Mouse (Mus musculus) CD4-positive naive resting alpha-beta T cell, adult 76 days (primary cell): ENCODE measurements around the gene Ndufb8. TPM values are rescaled to one million over a fixed set of nuclear protein-coding genes. Genes with fewer than 3 reads are reported as not detected.

Experiments used
- total RNA-seq: library from RNA; stranded (reverse); gene quantifications from one replicate; pipeline ENCODE4 v1.2.4, GENCODE M21; 2023

Ndufb8 gene
- total RNA-seq, result 103 TPM

DNA sequence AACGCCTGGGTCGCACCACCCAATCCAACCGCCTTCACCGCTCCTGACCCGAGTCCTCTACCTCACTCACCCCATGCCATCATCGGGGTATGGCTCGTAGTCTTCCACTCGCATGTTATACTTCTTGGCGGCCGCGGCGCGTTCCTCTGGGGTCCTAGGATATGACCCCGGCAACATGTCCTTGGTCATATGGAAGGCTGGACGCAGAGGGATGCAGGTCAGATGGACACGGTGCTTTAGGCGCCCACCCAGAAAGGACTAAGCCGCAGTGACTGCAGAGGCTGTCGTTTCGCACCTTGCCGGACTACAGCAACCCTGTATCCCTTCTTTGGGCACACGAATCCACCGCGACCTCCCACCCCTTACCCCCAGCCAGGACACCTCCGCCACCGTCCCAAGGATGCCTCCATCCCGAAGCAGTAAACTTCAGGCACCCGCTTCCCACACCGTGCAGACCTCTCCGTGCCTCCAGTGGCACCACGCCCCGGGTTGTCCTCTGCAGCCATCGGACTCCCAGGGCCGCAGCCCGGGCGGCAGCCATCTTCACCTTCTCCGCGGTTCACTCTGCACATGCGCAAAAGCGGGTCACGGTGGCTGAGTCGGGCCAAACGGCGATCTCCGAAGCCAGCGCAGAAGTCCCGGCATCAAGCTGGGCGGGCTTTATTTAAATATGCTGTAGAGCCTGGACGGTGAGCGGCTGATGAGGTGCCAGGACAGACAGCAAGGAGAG is at the start of gene Ndufb8:
Gene Ndufb8 (minus strand): TSS at position 580 of the 730 bp plus-strand sequence.

DNA sequence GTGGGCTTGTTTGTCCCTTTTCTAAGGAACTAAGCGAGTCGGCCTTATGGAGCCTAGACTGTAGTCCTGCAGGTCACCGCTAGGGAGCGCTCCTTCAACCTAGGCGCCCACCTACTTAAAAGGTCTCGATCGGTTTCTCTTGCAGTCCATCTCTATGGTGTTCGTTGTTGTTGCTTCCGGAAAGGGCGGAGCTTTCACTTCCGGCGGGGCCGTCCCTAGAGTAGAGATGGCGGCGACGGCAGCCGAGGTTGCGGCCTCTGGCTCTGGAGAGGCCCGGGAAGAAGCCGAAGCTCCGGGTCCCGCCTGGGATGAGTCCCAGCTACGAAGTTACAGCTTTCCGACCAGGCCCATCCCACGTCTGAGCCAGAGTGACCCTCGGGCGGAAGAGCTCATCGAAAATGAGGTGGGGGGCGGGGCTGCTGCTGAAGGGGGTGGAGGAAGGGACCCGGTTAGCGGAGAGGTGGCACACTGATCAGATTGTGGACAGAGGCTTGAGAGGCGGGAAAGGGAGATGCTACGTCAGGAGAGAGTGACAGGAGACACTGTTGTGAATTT is 7.5 kb upstream of the Ndufb8 start, which contains the start of gene Hif1an:
Gene Hif1an (plus strand): TSS at position 199 of the 555 bp plus-strand sequence.

DNA sequence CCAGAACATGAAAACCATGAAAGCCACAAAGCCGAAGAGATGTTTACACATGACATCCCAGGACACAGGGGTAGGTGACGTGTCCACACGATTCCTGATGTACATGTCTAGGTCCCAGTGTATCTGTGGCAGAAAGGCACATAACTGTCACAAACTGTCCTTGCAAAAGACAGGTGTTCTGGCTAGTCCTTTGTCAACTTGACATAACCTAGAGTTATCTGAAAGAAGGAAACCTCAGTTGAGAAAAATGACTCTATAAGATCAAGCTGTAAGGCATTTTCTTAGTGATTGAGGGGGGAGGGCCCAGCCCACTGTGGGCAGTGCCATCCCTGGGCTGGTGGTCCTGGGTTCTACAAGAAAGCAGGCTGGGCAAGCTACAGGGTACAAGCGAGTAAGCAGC is 2.5 kb downstream of the Ndufb8 start, which contains the start of gene Gm20538:
Gene Gm20538 (minus strand): TSS at position 101 of the 400 bp plus-strand sequence.

DNA sequence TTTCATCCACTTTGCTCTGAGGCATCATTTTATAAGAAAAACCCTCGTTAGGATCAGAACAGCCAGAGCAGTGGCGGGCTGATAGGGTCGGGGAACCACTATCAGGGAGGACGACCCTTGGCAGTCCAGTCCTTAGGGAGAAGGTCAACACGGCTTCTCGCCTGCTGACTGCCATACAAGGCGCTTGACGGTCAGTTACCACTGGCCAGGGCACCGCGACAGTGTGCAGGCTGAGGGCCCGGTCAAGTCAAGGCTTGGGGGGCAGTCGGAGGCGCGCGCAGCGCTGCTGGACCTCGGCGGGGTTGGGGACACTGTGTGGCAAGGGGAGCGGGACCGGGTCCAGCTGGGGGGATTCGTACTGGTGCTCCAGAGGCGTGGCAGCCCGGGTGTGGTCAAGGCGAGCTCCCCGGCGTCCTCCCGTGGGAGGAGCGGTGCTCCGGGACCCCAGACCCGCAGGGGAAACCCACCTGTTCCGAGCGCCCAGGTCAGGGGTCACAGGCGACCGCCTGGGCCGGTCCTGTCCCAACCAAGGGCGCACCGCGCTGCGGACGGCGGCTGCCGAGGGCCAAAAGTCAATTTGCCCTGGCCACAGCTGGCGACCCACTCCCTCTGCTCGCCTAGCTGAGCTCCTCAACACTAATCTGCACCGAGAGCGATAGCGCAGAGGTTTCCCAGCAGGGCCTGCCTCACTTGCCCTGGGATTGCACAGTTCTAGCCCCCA is 9.8 kb downstream of the Ndufb8 start, which contains the start of gene Sec31b:
Gene Sec31b (minus strand): TSS at position 544 of the 721 bp plus-strand sequence.

Other genes with a start within 250 kb of the Ndufb8 start
- 0.18 TPM for gene Scd4, start 222.3 kb downstream of the Ndufb8 start, total RNA-seq
- 55.1 TPM for gene Scd1, start 147.6 kb downstream of the Ndufb8 start, total RNA-seq
- not detected for gene Wnt8b, start 62.0 kb downstream of the Ndufb8 start, total RNA-seq
- 4.2 TPM for gene Sec31b, start 9.6 kb downstream of the Ndufb8 start, total RNA-seq
- not detected for gene Gm20538, start 2.6 kb downstream of the Ndufb8 start, total RNA-seq
- gene Hif1an, start 7.4 kb upstream of the Ndufb8 start, total RNA-seq, result 74.5 TPM
- gene Pax2, start 200.6 kb upstream of the Ndufb8 start, total RNA-seq, result not detected